Mouse (Mus musculus): ENCODE measurements at regions not wholly inside any gene's neighbourhood (a gene's known extent, or its start where the extent isn't known, plus 50 kb on each side); places are given as distances from the start of the nearest gene placed in this dataset.

DNA sequence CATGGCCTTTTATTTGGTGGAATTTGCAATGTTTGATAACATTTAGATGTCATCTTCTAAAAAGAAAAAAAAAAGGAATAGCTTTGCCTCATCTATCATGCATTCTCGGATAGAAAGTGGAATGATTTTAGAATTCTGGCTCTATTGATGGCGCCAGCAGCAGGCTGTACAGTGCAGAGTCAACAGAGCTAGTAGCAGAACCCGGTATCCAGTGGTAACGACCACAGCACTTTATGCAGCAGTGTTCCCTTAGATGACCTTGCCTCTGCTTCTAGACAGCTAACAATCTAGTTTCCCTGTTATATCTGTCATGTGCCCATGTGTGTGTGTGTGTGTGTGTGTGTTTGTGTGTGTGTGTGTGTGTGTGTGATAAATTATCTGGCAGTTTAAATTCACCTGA lies 129.2 kb upstream of the Speer2 start:
- WGBS, result 75% methylated on average over 4 of the region's 4 CpGs
- ATAC-seq, result no peak

DNA sequence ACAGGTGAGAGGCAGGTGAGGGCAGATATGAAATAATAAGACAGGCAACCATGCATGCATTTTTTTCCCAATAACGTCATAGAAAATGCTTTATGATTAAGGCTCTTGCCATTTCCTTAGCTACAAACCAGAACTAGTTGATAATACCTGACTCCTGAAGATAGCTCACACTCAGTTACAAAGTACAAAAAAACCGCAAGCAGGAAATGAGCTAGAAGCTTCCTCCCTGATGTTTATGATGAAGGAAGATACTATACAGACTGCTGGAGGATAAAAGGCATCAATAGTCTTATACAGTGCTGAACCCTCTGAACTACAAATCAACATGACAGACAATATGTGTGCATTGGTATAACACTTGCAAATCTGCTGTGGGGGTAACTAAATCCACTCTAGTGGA lies 143.3 kb upstream of the Speer2 start:
- no peak overlapping the region for H3K9ac ChIP-seq (ENCODE audit: low read depth, low read length)
- H3K4me3 ChIP-seq (ENCODE audit: low read length), result no peak overlapping the region
- no peak overlapping the region for H3K4me2 ChIP-seq (ENCODE audit: low read depth, low read length)
- no peak overlapping the region for H3K27ac ChIP-seq (ENCODE audit: low read length)
- H3K36me3 ChIP-seq (ENCODE audit: control insufficient read depth, insufficient read depth, low read length), result no peaks in the 10 kb centered on the region
- WGBS, result 82% methylated on average over 2 of the region's 2 CpGs
- H3K9me3 ChIP-seq (ENCODE audit: control insufficient read depth, low read length), result no peaks in the 10 kb centered on the region
- H3K27me3 ChIP-seq (replicated peaks; ENCODE audit: control insufficient read depth, insufficient read depth, low read length), result no peaks in the 10 kb centered on the region
- no peak for ATAC-seq
- no peaks in the 10 kb centered on the region for H3K4me1 ChIP-seq (ENCODE audit: control insufficient read depth, insufficient read depth, low read length)

More for the DNA sequence above, 129.2 kb upstream of the Speer2 start:
- Histone ChIP-seq H3K4me2 (ENCODE audit: low read depth, low read length) (no peak overlapping the region), H3K27ac (ENCODE audit: low read length) (no peak overlapping the region), H3K36me3 (ENCODE audit: control insufficient read depth, insufficient read depth, low read length) (no peaks in the 10 kb centered on the region), H3K9me3 (ENCODE audit: control insufficient read depth, low read length) (no peaks in the 10 kb centered on the region), H3K4me1 (ENCODE audit: control insufficient read depth, insufficient read depth, low read length) (no peaks in the 10 kb centered on the region), H3K27me3 (replicated peaks; ENCODE audit: control insufficient read depth, insufficient read depth, low read length) (no peaks in the 10 kb centered on the region), H3K9ac (ENCODE audit: low read depth, low read length) (no peak overlapping the region), H3K4me3 (ENCODE audit: low read length) (no peak overlapping the region)

DNA sequence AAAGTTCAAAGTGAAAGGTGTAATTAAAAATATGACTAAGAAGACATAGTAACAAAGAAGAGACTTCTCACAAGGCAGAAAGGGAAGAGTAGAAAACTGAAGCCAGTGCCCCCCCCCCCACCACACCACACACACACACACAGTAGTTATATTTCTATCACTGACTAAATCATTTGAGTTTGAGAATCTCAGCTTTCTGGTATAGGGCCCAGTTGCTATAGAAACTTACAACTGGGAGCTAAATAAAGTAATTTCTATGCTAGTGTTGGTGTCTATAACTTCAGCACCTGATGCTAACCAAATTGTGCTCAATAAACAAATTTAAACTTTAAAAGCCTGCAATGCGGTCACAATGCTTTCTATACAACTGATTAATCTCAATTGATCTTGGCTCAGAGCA lies 153.4 kb upstream of the Speer2 start:
- Histone ChIP-seq H3K27ac (ENCODE audit: low read length) (no peak overlapping the region), H3K4me2 (ENCODE audit: low read depth, low read length) (no peak overlapping the region), H3K4me1 (ENCODE audit: control insufficient read depth, insufficient read depth, low read length) (no peaks in the 10 kb centered on the region), H3K27me3 (replicated peaks; ENCODE audit: control insufficient read depth, insufficient read depth, low read length) (no peaks in the 10 kb centered on the region), H3K9me3 (ENCODE audit: control insufficient read depth, low read length) (no peaks in the 10 kb centered on the region), H3K4me3 (ENCODE audit: low read length) (no peak overlapping the region), H3K9ac (ENCODE audit: low read depth, low read length) (no peak overlapping the region), H3K36me3 (ENCODE audit: control insufficient read depth, insufficient read depth, low read length) (no peaks in the 10 kb centered on the region)
- no peak for ATAC-seq
- 94% methylated on average over 1 of the region's 1 CpGs for WGBS

DNA sequence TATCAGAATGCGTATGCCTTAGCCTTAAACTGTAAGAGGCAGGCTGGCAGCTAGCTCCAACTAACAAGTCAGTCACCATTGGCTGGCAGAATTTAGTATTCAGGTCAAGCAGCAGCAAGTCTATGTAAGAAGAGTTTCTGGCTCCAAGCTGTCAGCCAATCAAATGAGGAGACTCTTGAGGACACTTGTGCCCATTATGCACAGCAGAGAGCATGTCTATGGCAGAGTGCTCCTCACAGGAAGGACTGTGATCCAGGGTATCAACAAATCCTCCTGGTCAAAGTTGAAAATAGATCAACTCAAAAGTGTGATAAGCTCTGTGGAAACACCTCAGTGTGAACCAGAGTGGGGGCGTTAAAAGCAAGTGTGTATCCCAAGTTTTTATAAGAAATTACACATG lies 156.0 kb upstream of the Speer2 start:
- no peaks in the 10 kb centered on the region for H3K27me3 ChIP-seq (replicated peaks; ENCODE audit: control insufficient read depth, insufficient read depth, low read length)
- ATAC-seq, result no peak
- H3K9me3 ChIP-seq (ENCODE audit: control insufficient read depth, low read length), result no peaks in the 10 kb centered on the region
- H3K4me1 ChIP-seq (ENCODE audit: control insufficient read depth, insufficient read depth, low read length), result no peaks in the 10 kb centered on the region
- H3K36me3 ChIP-seq (ENCODE audit: control insufficient read depth, insufficient read depth, low read length), result no peaks in the 10 kb centered on the region
- H3K27ac ChIP-seq (ENCODE audit: low read length), result no peak overlapping the region
- H3K4me2 ChIP-seq (ENCODE audit: low read depth, low read length), result no peak overlapping the region
- no peak overlapping the region for H3K9ac ChIP-seq (ENCODE audit: low read depth, low read length)
- 92% methylated on average over 2 of the region's 2 CpGs for WGBS
- no peak overlapping the region for H3K4me3 ChIP-seq (ENCODE audit: low read length)

DNA sequence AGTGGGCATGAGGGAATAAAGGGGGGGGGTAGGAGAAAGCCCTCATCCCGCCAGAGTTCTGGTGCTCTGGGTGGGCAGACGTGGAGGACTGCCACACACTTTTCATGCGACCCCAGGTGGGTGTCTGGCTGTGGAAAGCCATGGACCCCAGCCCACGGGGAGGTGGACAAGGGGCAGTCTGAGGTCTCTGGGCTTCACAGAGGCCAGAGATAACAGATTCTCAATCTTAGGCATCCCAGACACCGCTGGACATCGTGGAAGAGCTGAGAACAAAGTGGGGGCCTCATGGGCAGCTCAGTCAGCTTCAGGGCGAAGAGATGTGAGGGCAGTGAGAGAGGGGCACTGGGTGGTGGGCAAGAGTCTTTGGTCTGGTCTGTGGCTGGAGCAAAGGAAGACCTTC lies 157.9 kb upstream of the Speer2 start:
- Histone ChIP-seq H3K27ac (ENCODE audit: low read length) (no peak overlapping the region), H3K4me1 (ENCODE audit: control insufficient read depth, insufficient read depth, low read length) (no peaks in the 10 kb centered on the region), H3K4me3 (ENCODE audit: low read length) (no peak overlapping the region), H3K36me3 (ENCODE audit: control insufficient read depth, insufficient read depth, low read length) (no peaks in the 10 kb centered on the region), H3K4me2 (ENCODE audit: low read depth, low read length) (no peak overlapping the region), H3K27me3 (replicated peaks; ENCODE audit: control insufficient read depth, insufficient read depth, low read length) (no peaks in the 10 kb centered on the region), H3K9me3 (ENCODE audit: control insufficient read depth, low read length) (no peaks in the 10 kb centered on the region), H3K9ac (ENCODE audit: low read depth, low read length) (no peak overlapping the region)
- ATAC-seq, result no peak
- WGBS, result 87% methylated on average over 7 of the region's 7 CpGs

DNA sequence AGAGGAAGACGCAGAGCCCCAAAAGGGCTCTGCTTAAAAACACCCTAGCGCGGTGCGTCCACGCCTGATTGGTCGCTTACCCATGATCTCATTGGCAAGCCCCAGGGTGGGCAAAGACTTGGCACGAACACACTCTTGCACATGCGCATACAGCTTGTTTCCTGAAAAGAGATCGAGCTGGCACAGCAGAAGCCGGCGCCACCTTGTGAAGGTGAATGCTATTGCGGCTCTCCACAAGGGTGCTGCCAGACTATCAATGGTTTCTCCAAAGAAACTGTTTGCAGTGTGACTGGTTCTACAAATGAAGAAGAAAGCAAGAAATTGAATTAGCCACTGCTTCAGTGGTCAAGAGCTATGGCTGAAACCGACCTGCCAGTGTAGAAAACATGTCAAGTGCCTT lies 165.1 kb upstream of the Speer2 start:
- WGBS, result 78% methylated on average over 13 of the region's 13 CpGs
- H3K9me3 ChIP-seq (ENCODE audit: control insufficient read depth, low read length), result no peaks in the 10 kb centered on the region
- no peaks in the 10 kb centered on the region for H3K27me3 ChIP-seq (replicated peaks; ENCODE audit: control insufficient read depth, insufficient read depth, low read length)
- ATAC-seq, result no peak
- H3K4me1 ChIP-seq (ENCODE audit: control insufficient read depth, insufficient read depth, low read length), result no peaks in the 10 kb centered on the region
- H3K4me3 ChIP-seq (ENCODE audit: low read length), result no peak overlapping the region
- no peak overlapping the region for H3K9ac ChIP-seq (ENCODE audit: low read depth, low read length)
- no peak overlapping the region for H3K27ac ChIP-seq (ENCODE audit: low read length)
- no peak overlapping the region for H3K4me2 ChIP-seq (ENCODE audit: low read depth, low read length)
- no peaks in the 10 kb centered on the region for H3K36me3 ChIP-seq (ENCODE audit: control insufficient read depth, insufficient read depth, low read length)

DNA sequence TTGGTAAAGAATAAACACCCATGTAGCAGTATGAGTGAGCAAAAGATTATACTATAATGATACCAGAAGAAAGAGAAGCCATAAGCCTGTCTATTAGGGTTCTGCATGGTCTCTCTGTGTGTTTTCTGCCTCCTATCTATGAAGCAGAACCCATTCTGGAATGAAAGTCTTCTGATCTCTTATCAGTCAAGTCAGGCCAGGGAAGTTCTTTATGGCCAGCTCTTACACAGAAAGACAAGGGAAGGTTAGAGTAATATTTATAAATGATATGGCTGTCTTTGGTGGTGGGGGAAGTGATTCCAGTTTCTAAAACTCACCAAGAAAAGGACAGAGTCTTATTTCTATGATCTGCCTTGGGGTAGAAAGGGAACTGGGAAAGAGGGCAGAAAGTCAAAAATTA lies 182.0 kb upstream of the Speer2 start:
- no peak overlapping the region for H3K27ac ChIP-seq (ENCODE audit: low read length)
- peak overlapping the region; percentile 7; the same call in 1 of the 2 replicates for H3K4me2 ChIP-seq (ENCODE audit: low read depth, low read length)
- no peak overlapping the region for H3K4me3 ChIP-seq (ENCODE audit: low read length)
- no peaks in the 10 kb centered on the region for H3K36me3 ChIP-seq (ENCODE audit: control insufficient read depth, insufficient read depth, low read length)
- no peaks in the 10 kb centered on the region for H3K27me3 ChIP-seq (replicated peaks; ENCODE audit: control insufficient read depth, insufficient read depth, low read length)
- no peaks in the 10 kb centered on the region for H3K9me3 ChIP-seq (ENCODE audit: control insufficient read depth, low read length)
- H3K4me1 ChIP-seq (ENCODE audit: control insufficient read depth, insufficient read depth, low read length), result no peaks in the 10 kb centered on the region
- H3K9ac ChIP-seq (ENCODE audit: low read depth, low read length), result no peak overlapping the region
- ATAC-seq, result peak; percentile 77

DNA sequence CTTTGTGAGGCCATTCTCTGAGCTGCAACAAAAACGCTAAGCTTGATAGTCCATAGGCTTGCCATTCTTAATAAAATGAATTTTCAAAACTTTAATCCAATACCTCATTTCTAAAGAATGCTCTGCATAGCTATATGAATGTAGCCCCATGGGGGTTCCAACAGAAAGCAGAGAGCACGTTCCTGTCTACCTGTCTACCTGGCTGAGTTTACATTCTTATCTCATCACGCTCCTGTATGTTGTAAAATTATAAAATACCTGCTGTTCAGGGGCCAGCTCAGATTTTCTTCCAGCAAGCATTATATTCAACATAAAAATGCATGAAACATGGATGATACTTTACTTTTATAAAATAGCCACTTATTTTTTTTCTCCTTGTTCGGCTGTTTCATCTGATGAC lies 182.5 kb upstream of the Speer2 start:
- WGBS, result 54% methylated on average over 4 of the region's 4 CpGs
- Histone ChIP-seq H3K27ac (ENCODE audit: low read length) (no peak overlapping the region), H3K4me3 (ENCODE audit: low read length) (no peak overlapping the region), H3K9me3 (ENCODE audit: control insufficient read depth, low read length) (no peaks in the 10 kb centered on the region), H3K4me2 (ENCODE audit: low read depth, low read length) (peak overlapping the region; percentile 7; the same call in 1 of the 2 replicates), H3K27me3 (replicated peaks; ENCODE audit: control insufficient read depth, insufficient read depth, low read length) (no peaks in the 10 kb centered on the region), H3K9ac (ENCODE audit: low read depth, low read length) (no peak overlapping the region), H3K4me1 (ENCODE audit: control insufficient read depth, insufficient read depth, low read length) (no peaks in the 10 kb centered on the region), H3K36me3 (ENCODE audit: control insufficient read depth, insufficient read depth, low read length) (no peaks in the 10 kb centered on the region)
- ATAC-seq, result peak; percentile 91

DNA sequence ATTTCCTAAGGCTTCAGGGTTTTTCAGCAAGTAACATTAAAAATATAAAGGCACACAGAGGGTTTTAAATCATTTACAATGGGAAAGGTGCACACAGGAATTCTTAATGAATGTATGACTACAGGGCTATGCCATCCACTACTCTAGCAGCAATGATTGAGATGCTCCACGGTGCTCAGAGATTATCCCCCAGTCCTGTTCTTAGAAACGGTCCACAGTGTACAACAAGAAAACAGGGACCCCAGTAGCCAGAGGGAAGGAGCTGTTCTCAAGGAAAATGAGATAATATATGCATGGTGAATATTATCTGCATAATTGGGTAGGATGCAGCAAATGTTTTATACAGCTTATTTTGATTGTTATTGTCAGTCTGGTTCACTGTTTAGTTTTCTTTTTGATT lies 186.3 kb upstream of the Speer2 start:
- no peaks in the 10 kb centered on the region for H3K27me3 ChIP-seq (replicated peaks; ENCODE audit: control insufficient read depth, insufficient read depth, low read length)
- no peaks in the 10 kb centered on the region for H3K4me1 ChIP-seq (ENCODE audit: control insufficient read depth, insufficient read depth, low read length)
- no peaks in the 10 kb centered on the region for H3K36me3 ChIP-seq (ENCODE audit: control insufficient read depth, insufficient read depth, low read length)
- no peak overlapping the region for H3K4me3 ChIP-seq (ENCODE audit: low read length)
- H3K9ac ChIP-seq (ENCODE audit: low read depth, low read length), result no peak overlapping the region
- no peak for ATAC-seq
- WGBS, result 78% methylated on average over 2 of the region's 2 CpGs
- H3K9me3 ChIP-seq (ENCODE audit: control insufficient read depth, low read length), result no peaks in the 10 kb centered on the region
- H3K27ac ChIP-seq (ENCODE audit: low read length), result no peak overlapping the region
- no peak overlapping the region for H3K4me2 ChIP-seq (ENCODE audit: low read depth, low read length)

DNA sequence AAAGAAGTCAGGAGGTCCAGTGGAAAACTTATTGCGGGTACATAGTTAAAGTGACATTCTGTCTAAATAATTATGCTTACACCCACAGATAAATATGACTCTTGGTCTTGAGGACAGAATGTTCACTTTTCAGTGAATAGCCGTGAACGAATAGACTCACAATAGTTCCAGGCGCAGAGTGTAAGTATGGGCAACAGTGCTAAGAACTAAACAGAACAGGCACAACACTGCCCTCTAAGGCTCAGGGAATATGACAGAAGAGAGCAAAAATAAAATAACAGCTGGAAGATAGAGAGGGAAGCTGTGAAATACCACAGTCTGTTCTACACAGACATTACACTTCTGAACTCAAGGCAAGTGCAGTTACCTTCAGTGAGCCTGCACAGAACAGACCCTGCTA lies 207.9 kb upstream of the Speer2 start:
- H3K36me3 ChIP-seq (ENCODE audit: control insufficient read depth, insufficient read depth, low read length), result no peaks in the 10 kb centered on the region
- H3K27ac ChIP-seq (ENCODE audit: low read length), result no peak overlapping the region
- no peaks in the 10 kb centered on the region for H3K27me3 ChIP-seq (replicated peaks; ENCODE audit: control insufficient read depth, insufficient read depth, low read length)
- no peaks in the 10 kb centered on the region for H3K4me1 ChIP-seq (ENCODE audit: control insufficient read depth, insufficient read depth, low read length)
- no peaks in the 10 kb centered on the region for H3K9me3 ChIP-seq (ENCODE audit: control insufficient read depth, low read length)
- 72% methylated on average over 4 of the region's 4 CpGs for WGBS
- no peak overlapping the region for H3K4me2 ChIP-seq (ENCODE audit: low read depth, low read length)
- no peak overlapping the region for H3K4me3 ChIP-seq (ENCODE audit: low read length)
- ATAC-seq, result no peak
- no peak overlapping the region for H3K9ac ChIP-seq (ENCODE audit: low read depth, low read length)

Measured in intestine, embryonic 16.5 days (tissue).